Mouse (Mus musculus): ENCODE measurements around the gene Adamtsl2. TPM values are rescaled to one million over a fixed set of nuclear protein-coding genes. Genes with fewer than 3 reads are reported as not detected.

Adamtsl2 gene
- polyA plus RNA-seq, 2 experiments, result 0.25 to 0.47 TPM

DNA sequence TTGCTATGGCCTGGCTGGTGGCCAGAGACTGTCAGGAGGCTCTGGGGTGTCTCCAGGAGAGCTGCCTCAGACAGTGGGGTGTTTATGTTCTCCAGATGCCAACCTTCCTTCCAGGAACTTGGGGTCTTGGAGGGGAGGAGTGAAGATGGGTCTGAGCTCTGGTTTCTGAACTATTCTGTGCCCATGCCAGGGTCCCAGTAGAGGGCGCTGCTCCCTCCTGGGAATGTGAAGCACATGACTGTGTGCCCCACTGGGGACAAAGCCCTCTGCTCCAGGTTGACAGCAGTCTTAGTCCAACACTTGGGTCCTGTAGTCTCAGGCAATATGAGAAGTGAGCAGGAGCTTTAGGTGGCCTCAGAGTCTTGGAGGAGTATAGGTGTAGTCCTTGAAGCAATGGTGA lies 39.9 kb upstream of the Adamtsl2 start:
- Histone ChIP-seq H3K4me3 (ENCODE audit: insufficient read depth in 1 of 2, low read depth in 2 of 2, low read length in 2 of 2) (no peak overlapping the region), H3K27me3 (ENCODE audit: control insufficient read depth, insufficient read depth, low read length) (no peaks in the 10 kb centered on the region), H3K36me3 (replicated peaks; ENCODE audit: control insufficient read depth, insufficient read depth, low read depth) (no peaks in the 10 kb centered on the region), H3K9ac (replicated peaks) (no peak overlapping the region), H3K9me3 (ENCODE audit: control insufficient read depth, low read length) (no peaks in the 10 kb centered on the region), H3K4me2 (ENCODE audit: low read depth) (no peak overlapping the region), H3K4me1 (replicated peaks; ENCODE audit: control insufficient read depth in 2 of 2, insufficient read depth in 2 of 2, low read length in 1 of 2) (peaks cover 0 to 7% of the 10 kb centered on the region in 2 experiments; a peak in 1 of 4 replicates), H3K27ac (no peak overlapping the region)
- ATAC-seq (ENCODE audit: insufficient read depth) (no peak), DNase-seq (ENCODE audit: low read depth in 3 of 3, low spot score in 3 of 3) (no peak)
- 0% methylated on average over 1 of the region's 1 CpGs for whole genome bisulfite sequencing (ENCODE audit: insufficient replicate concordance)
- TF ChIP-seq EP300 (IDR thresholded peaks at IDR 0.05; ENCODE audit: low read depth) (no peak), CTCF (IDR thresholded peaks at IDR 0.05; ENCODE audit: low read depth) (peak; percentile 58)

DNA sequence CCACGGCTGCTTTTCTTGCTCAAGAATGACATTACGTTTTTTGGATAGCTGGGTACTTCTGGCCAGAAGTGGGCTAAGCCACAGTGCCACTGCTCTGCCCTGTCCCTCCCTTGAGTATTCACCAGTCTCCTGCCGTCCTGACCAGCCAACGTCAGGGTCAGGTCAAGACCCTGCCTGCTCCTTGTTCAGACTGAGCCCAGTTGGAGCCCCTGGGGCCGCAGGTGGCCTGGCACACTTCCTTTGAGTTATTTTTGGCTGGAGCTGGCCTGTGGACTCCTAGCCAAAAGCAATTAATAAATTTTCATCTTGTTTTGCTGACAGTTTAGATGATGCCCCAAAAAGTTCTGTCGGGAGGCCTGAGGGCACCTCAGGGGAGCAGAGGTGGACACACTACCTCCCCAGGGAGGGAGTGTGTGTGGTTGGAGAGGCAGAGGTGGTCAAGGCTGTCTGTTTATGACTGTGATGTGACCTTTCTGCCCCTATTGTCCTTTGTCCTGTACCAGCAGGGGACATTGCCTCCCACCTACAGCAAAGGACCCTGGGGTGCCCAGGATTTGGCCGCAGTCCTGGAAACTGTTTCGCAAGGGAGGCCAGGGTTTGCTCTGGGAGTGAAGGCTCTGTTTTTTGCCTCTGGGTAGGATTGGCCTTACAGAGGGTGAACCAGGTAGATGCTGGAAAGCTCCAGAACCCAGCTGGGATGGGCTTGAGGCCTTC lies 36.9 kb upstream of the Adamtsl2 start:
- Histone ChIP-seq H3K27me3 (ENCODE audit: control insufficient read depth, insufficient read depth, low read length) (no peaks in the 10 kb centered on the region), H3K4me1 (replicated peaks; ENCODE audit: control insufficient read depth in 2 of 2, insufficient read depth in 2 of 2, low read length in 1 of 2) (peaks cover 0 to 7% of the 10 kb centered on the region in 2 experiments; a peak in 1 of 4 replicates), H3K4me3 (ENCODE audit: insufficient read depth in 1 of 2, low read depth in 2 of 2, low read length in 2 of 2) (no peak overlapping the region), H3K4me2 (ENCODE audit: low read depth) (no peak overlapping the region), H3K9me3 (ENCODE audit: control insufficient read depth, low read length) (no peaks in the 10 kb centered on the region), H3K9ac (replicated peaks) (no peak overlapping the region), H3K27ac (no peak overlapping the region), H3K36me3 (replicated peaks; ENCODE audit: control insufficient read depth, insufficient read depth, low read depth) (no peaks in the 10 kb centered on the region)
- ATAC-seq (ENCODE audit: insufficient read depth) (peak; percentile 70), DNase-seq (ENCODE audit: low read depth in 3 of 3, low spot score in 3 of 3) (peak in 1 of 3 experiments; percentile 25)
- no peak for TF ChIP-seq CTCF (IDR thresholded peaks at IDR 0.05; ENCODE audit: low read depth)
- no peak for TF ChIP-seq EP300 (IDR thresholded peaks at IDR 0.05; ENCODE audit: low read depth)
- WGBS (ENCODE audit: insufficient replicate concordance), result 48% methylated on average over 8 of the region's 8 CpGs

DNA sequence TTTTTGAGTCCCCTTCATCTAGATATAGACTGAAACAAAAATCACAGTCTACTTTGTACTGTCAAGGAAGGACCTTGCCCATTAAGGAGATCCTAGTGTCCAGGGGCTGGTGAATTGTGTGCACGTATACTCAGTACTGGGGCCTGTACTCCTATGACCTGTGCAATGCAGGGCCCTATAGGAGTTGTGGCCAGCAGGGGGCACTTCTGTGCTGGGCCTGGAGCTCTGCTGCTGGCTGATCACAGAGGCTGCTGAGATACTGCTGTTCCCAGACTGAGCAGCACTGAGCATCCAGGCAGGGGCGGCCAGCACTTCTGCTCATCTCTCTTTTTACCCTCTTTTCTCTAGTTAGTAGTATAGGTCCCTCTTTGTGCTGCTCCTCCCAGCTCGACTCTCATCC lies 35.7 kb upstream of the Adamtsl2 start:
- H3K4me3 ChIP-seq (ENCODE audit: insufficient read depth in 1 of 2, low read depth in 2 of 2, low read length in 2 of 2), result no peak overlapping the region
- H3K27me3 ChIP-seq (ENCODE audit: control insufficient read depth, insufficient read depth, low read length), result no peaks in the 10 kb centered on the region
- H3K27ac ChIP-seq, result no peak overlapping the region
- TF ChIP-seq EP300 (IDR thresholded peaks at IDR 0.05; ENCODE audit: low read depth), result no peak
- TF ChIP-seq CTCF (IDR thresholded peaks at IDR 0.05; ENCODE audit: low read depth), result peak; percentile 85
- H3K9me3 ChIP-seq (ENCODE audit: control insufficient read depth, low read length), result no peaks in the 10 kb centered on the region
- peaks cover 0 to 9% of the 10 kb centered on the region in 2 experiments; a peak in 2 of 4 replicates for H3K4me1 ChIP-seq (replicated peaks; ENCODE audit: control insufficient read depth in 2 of 2, insufficient read depth in 2 of 2, low read length in 1 of 2)
- H3K36me3 ChIP-seq (replicated peaks; ENCODE audit: control insufficient read depth, insufficient read depth, low read depth), result no peaks in the 10 kb centered on the region
- no peak overlapping the region for H3K4me2 ChIP-seq (ENCODE audit: low read depth)
- WGBS (ENCODE audit: insufficient replicate concordance), result 22% methylated on average over 3 of the region's 3 CpGs
- peak; percentile 50; the same call in 1 of the 2 replicates for ATAC-seq (ENCODE audit: insufficient read depth)
- no peak overlapping the region for H3K9ac ChIP-seq (replicated peaks)
- DNase-seq (ENCODE audit: low read depth in 3 of 3, low spot score in 3 of 3), result peak in 1 of 3 experiments; percentile 35

- WGBS (ENCODE audit: insufficient replicate concordance), result 70% methylated on average over 4 of the region's 4 CpGs
- Histone ChIP-seq H3K4me3 (ENCODE audit: insufficient read depth in 1 of 2, low read depth in 2 of 2, low read length in 2 of 2) (no peak overlapping the region), H3K27me3 (ENCODE audit: control insufficient read depth, insufficient read depth, low read length) (no peaks in the 10 kb centered on the region), H3K9ac (replicated peaks) (no peak overlapping the region), H3K4me1 (replicated peaks; ENCODE audit: control insufficient read depth in 2 of 2, insufficient read depth in 2 of 2, low read length in 1 of 2) (peaks cover 0 to 9% of the 10 kb centered on the region in 2 experiments; a peak in 2 of 4 replicates), H3K4me2 (ENCODE audit: low read depth) (no peak overlapping the region), H3K36me3 (replicated peaks; ENCODE audit: control insufficient read depth, insufficient read depth, low read depth) (no peaks in the 10 kb centered on the region), H3K9me3 (ENCODE audit: control insufficient read depth, low read length) (no peaks in the 10 kb centered on the region), H3K27ac (no peak overlapping the region)
- ATAC-seq (ENCODE audit: insufficient read depth), result no peak
- DNase-seq (ENCODE audit: low read depth in 3 of 3, low spot score in 3 of 3), result no peak
- TF ChIP-seq CTCF (IDR thresholded peaks at IDR 0.05; ENCODE audit: low read depth), result no peak
- no peak for TF ChIP-seq EP300 (IDR thresholded peaks at IDR 0.05; ENCODE audit: low read depth)
Measured at GRCm38 (mm10) chr2:27044166-27044565, 35.0 kb upstream of the Adamtsl2 start.

DNA sequence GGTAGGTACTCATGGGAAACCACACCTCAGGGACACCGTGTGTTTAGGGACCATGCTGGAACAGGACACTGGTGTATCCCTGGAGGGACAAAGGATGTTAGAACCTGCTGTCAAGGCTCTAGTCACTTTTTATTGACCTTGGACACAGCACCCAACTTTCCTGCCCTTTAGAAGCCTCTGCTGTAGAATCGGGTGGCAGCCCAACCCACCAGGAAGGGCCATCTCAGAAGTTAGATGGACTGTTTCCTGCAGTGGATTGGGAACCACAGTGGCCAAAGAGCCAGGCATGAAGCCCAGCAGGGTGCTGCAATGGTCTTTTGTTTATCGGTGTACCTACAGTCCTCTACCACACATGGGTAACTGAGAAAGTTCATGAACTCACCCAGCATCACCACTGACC lies 34.5 kb upstream of the Adamtsl2 start:
- H3K4me3 ChIP-seq (ENCODE audit: insufficient read depth in 1 of 2, low read depth in 2 of 2, low read length in 2 of 2), result no peak overlapping the region
- WGBS (ENCODE audit: insufficient replicate concordance), result 57% methylated on average over 3 of the region's 3 CpGs
- no peaks in the 10 kb centered on the region for H3K36me3 ChIP-seq (replicated peaks; ENCODE audit: control insufficient read depth, insufficient read depth, low read depth)
- no peaks in the 10 kb centered on the region for H3K27me3 ChIP-seq (ENCODE audit: control insufficient read depth, insufficient read depth, low read length)
- ATAC-seq (ENCODE audit: insufficient read depth) (no peak), DNase-seq (ENCODE audit: low read depth in 3 of 3, low spot score in 3 of 3) (no peak)
- TF ChIP-seq EP300 (IDR thresholded peaks at IDR 0.05; ENCODE audit: low read depth), result no peak
- no peak for TF ChIP-seq CTCF (IDR thresholded peaks at IDR 0.05; ENCODE audit: low read depth)
- H3K27ac ChIP-seq, result no peak overlapping the region
- no peaks in the 10 kb centered on the region for H3K9me3 ChIP-seq (ENCODE audit: control insufficient read depth, low read length)
- H3K4me2 ChIP-seq (ENCODE audit: low read depth), result no peak overlapping the region
- H3K4me1 ChIP-seq (replicated peaks; ENCODE audit: control insufficient read depth in 2 of 2, insufficient read depth in 2 of 2, low read length in 1 of 2), result peaks cover 0 to 9% of the 10 kb centered on the region in 2 experiments; a peak in 2 of 4 replicates
- H3K9ac ChIP-seq (replicated peaks), result no peak overlapping the region

Data from liver, embryonic 14.5 days (tissue).